Mouse (Mus musculus): ENCODE data around the gene Kdm6b. TPM values are rescaled to one million over a fixed set of nuclear protein-coding genes. Genes with fewer than 3 reads are reported as not detected.

Gene Kdm6b
- polyA plus RNA-seq (2014; fragmentation: Illumina TruSeq; extraction: RNeasy Lipid Tissue Mini Kit (QIAGEN cat#74804); ENCODE audit: low read depth, low replicate concordance) = 2.0 TPM

GRCm38 (mm10) chr11:69413221-69414181, at the start of gene Kdm6b:
TSS of gene Kdm6b (minus strand) at chr11:69413675.

GRCm38 (mm10) chr11:69398059-69398458, 15.4 kb downstream of the Kdm6b start, which contains the start of gene Tmem88:
TSS of gene Tmem88 (minus strand) at chr11:69398234.

GRCm38 (mm10) chr11:69395235-69395633, 18.2 kb downstream of the Kdm6b start, which contains the start of the genes Naa38 and Cyb5d1:
TSS of gene Naa38 (plus strand) at chr11:69395487.
TSS of gene Cyb5d1 (minus strand) at chr11:69395631.

GRCm38 (mm10) chr11:69369215-69369989, 44.1 kb downstream of the Kdm6b start, which contains the start of gene Chd3:
TSS of gene Chd3 (minus strand) at chr11:69369406.

Other genes starting within 250 kb of the Kdm6b start
- not detected for gene Alox8, start 215.8 kb downstream of the Kdm6b start, polyA plus RNA-seq (2014; fragmentation: Illumina TruSeq; extraction: RNeasy Lipid Tissue Mini Kit (QIAGEN cat#74804); ENCODE audit: low read depth, low replicate concordance)
- not detected for gene Gucy2e, start 176.6 kb downstream of the Kdm6b start, polyA plus RNA-seq (2014; fragmentation: Illumina TruSeq; extraction: RNeasy Lipid Tissue Mini Kit (QIAGEN cat#74804); ENCODE audit: low read depth, low replicate concordance)
- 1.6 TPM for gene Cntrob, start 89.9 kb downstream of the Kdm6b start, polyA plus RNA-seq (2014; fragmentation: Illumina TruSeq; extraction: RNeasy Lipid Tissue Mini Kit (QIAGEN cat#74804); ENCODE audit: low read depth, low replicate concordance)
- 43.8 TPM for gene Trappc1, start 89.7 kb downstream of the Kdm6b start, polyA plus RNA-seq (2014; fragmentation: Illumina TruSeq; extraction: RNeasy Lipid Tissue Mini Kit (QIAGEN cat#74804); ENCODE audit: low read depth, low replicate concordance)
- 0.40 TPM for gene Kcnab3, start 87.4 kb downstream of the Kdm6b start, polyA plus RNA-seq (2014; fragmentation: Illumina TruSeq; extraction: RNeasy Lipid Tissue Mini Kit (QIAGEN cat#74804); ENCODE audit: low read depth, low replicate concordance)
- 4.6 TPM for gene Rnf227, start 73.2 kb downstream of the Kdm6b start, polyA plus RNA-seq (2014; fragmentation: Illumina TruSeq; extraction: RNeasy Lipid Tissue Mini Kit (QIAGEN cat#74804); ENCODE audit: low read depth, low replicate concordance)
- 20.4 TPM for gene Chd3, start 44.3 kb downstream of the Kdm6b start, polyA plus RNA-seq (2014; fragmentation: Illumina TruSeq; extraction: RNeasy Lipid Tissue Mini Kit (QIAGEN cat#74804); ENCODE audit: low read depth, low replicate concordance)
- 4.1 TPM for gene Naa38, start 18.2 kb downstream of the Kdm6b start, polyA plus RNA-seq (2014; fragmentation: Illumina TruSeq; extraction: RNeasy Lipid Tissue Mini Kit (QIAGEN cat#74804); ENCODE audit: low read depth, low replicate concordance)
- gene Cyb5d1, start 18.0 kb downstream of the Kdm6b start, polyA plus RNA-seq (2014; fragmentation: Illumina TruSeq; extraction: RNeasy Lipid Tissue Mini Kit (QIAGEN cat#74804); ENCODE audit: low read depth, low replicate concordance) = 41.9 TPM
- 0.65 TPM for gene Tmem88, start 15.4 kb downstream of the Kdm6b start, polyA plus RNA-seq (2014; fragmentation: Illumina TruSeq; extraction: RNeasy Lipid Tissue Mini Kit (QIAGEN cat#74804); ENCODE audit: low read depth, low replicate concordance)
- not detected for gene Dnah2, start 135.4 kb upstream of the Kdm6b start, polyA plus RNA-seq (2014; fragmentation: Illumina TruSeq; extraction: RNeasy Lipid Tissue Mini Kit (QIAGEN cat#74804); ENCODE audit: low read depth, low replicate concordance)
- gene Efnb3, start 146.5 kb upstream of the Kdm6b start, polyA plus RNA-seq (2014; fragmentation: Illumina TruSeq; extraction: RNeasy Lipid Tissue Mini Kit (QIAGEN cat#74804); ENCODE audit: low read depth, low replicate concordance) = not detected
- gene Wrap53, start 166.6 kb upstream of the Kdm6b start, polyA plus RNA-seq (2014; fragmentation: Illumina TruSeq; extraction: RNeasy Lipid Tissue Mini Kit (QIAGEN cat#74804); ENCODE audit: low read depth, low replicate concordance) = 2.1 TPM
- gene Trp53, start 166.7 kb upstream of the Kdm6b start, polyA plus RNA-seq (2014; fragmentation: Illumina TruSeq; extraction: RNeasy Lipid Tissue Mini Kit (QIAGEN cat#74804); ENCODE audit: low read depth, low replicate concordance) = 2.5 TPM
- gene Atp1b2, start 192.3 kb upstream of the Kdm6b start, polyA plus RNA-seq (2014; fragmentation: Illumina TruSeq; extraction: RNeasy Lipid Tissue Mini Kit (QIAGEN cat#74804); ENCODE audit: low read depth, low replicate concordance) = 15.9 TPM
- gene Shbg, start 204.2 kb upstream of the Kdm6b start, polyA plus RNA-seq (2014; fragmentation: Illumina TruSeq; extraction: RNeasy Lipid Tissue Mini Kit (QIAGEN cat#74804); ENCODE audit: low read depth, low replicate concordance) = 0.32 TPM
- gene Sat2, start 208.3 kb upstream of the Kdm6b start, polyA plus RNA-seq (2014; fragmentation: Illumina TruSeq; extraction: RNeasy Lipid Tissue Mini Kit (QIAGEN cat#74804); ENCODE audit: low read depth, low replicate concordance) = 7.5 TPM
- gene Fxr2, start 219.3 kb upstream of the Kdm6b start, polyA plus RNA-seq (2014; fragmentation: Illumina TruSeq; extraction: RNeasy Lipid Tissue Mini Kit (QIAGEN cat#74804); ENCODE audit: low read depth, low replicate concordance) = 9.5 TPM
- not detected for gene Sox15, start 241.6 kb upstream of the Kdm6b start, polyA plus RNA-seq (2014; fragmentation: Illumina TruSeq; extraction: RNeasy Lipid Tissue Mini Kit (QIAGEN cat#74804); ENCODE audit: low read depth, low replicate concordance)
- gene Mpdu1, start 249.0 kb upstream of the Kdm6b start, polyA plus RNA-seq (2014; fragmentation: Illumina TruSeq; extraction: RNeasy Lipid Tissue Mini Kit (QIAGEN cat#74804); ENCODE audit: low read depth, low replicate concordance) = 16.5 TPM

Data from kidney, adult 10 weeks (tissue).